Mouse (Mus musculus): Measurements from ENCODE around the gene Mapk8ip3.

DNA sequence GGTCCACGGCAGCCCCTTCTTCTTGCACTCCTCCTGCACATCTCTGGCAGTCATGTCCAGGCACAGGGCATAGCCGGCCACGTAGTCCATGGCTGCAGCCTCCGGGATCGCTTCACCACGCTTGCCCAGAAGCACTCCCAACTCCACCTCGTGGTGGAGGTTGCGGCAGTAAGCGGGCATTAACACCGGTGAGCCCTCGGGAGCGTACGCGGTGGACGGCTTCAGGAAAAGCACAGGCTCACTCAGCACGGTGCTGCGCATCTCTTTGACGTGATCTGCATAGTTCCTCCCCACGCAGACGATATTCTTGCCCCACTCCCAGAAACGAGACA lies 87.1 kb downstream of the Mapk8ip3 start:
- TF ChIP-seq CTCF (IDR thresholded peaks at IDR 0.05; ENCODE audit: extremely low read depth, insufficient read length, insufficient replicate concordance, low read depth, low read length) (no peak; the same call in 1 of the 2 replicates), POLR2A (IDR thresholded peaks at IDR 0.05; ENCODE audit: low read depth, low read length) (no peak)

Measured in small intestine, adult 2 months (tissue).